Mouse (Mus musculus): ENCODE measurements at regions not wholly inside any gene's neighbourhood (a gene's known extent, or its start where the extent isn't known, plus 50 kb on each side); places are given as distances from the start of the nearest gene placed in this dataset.

DNA sequence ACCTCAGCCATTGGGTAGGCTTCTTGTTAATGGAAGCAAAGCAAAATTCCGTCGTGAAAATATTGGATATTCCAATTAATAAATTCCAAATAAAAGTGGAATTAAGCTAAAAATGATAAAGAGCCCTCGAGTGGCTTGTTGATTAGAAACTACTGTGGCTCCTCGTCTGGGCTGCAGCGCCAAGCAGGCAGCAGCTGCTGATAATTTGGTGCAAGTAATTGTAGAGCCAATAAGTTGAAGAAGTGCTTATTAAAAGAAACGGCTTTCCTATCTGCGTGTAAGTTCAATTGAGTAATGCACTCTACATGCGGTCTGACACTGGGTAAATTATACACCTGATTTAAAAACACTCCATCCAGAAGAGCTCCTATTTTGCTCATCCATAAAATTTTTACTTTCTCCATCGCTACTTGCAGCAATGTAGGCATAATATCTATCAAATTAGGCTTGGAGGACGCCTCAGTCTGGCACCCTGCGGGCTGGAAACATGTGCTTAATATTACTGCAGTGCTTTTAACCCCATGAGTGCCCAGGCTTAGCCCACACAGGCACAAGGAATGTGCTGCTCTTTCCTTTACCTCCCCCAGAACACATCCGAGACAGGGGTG lies 171.7 kb upstream of the Dnajc19 start:
- TF ChIP-seq CTCF (IDR thresholded peaks at IDR 0.05; ENCODE audit: extremely low read depth, insufficient read length, insufficient replicate concordance, low read depth, low read length) (no peak), POLR2A (IDR thresholded peaks at IDR 0.05; ENCODE audit: low read depth, low read length) (no peak)
